Mouse (Mus musculus) embryo, embryonic 11 days (tissue): ENCODE measurements at regions not wholly inside any gene's neighbourhood (a gene's known extent, or its start where the extent isn't known, plus 50 kb on each side); places are given as distances from the start of the nearest gene placed in this dataset.

ENCODE experiments used
- DNase-seq: peaks from one replicate; pipeline ENCODE4 v3.0.0-alpha.2; 2015

GRCm38 (mm10) chr8:36304809-36305208, 539.2 kb downstream of the Gm19410 start:
- no peak for DNase-seq

DNA sequence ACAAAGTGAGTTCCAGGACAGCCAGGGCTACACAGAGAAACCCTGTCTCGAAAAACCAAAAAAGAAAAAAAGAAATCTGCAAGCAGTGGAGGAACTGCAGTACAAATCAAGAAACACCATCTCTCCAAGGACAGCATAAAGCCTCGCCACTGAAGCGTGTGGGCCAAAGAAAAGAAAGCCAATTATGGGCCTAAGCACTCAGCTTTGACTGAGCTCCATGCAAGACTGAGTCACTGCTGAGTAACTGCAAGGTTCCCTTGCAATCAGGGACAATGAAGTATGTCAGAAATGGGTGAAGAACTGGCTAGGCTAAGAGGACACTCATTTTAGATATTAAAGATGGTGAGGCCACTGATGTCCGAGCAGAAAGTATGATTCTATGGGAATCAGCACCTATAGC, 540.7 kb downstream of the Gm19410 start:
- no peak for DNase-seq

DNA sequence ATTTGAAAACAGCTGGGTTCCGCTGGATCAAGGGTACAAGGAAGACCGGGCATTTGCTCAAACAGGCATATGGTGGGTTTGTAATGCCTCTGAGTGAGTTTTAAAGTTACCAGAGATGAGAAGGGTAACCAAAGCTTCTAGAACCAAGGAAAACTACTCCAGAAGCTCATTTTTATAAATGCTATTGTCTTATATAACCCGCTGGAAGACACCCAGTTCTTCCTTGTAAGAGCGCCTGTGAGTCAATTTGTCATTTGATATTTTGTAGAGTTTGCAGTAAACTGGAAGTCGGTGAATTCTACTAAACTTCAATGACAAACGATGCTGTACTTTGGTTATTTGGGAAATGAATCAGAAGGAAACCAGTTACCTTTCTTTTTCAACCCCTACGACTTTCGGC, 541.9 kb downstream of the Gm19410 start:
- no peak for DNase-seq

GRCm38 (mm10) chr8:36308056-36308455, 542.5 kb downstream of the Gm19410 start:
- no peak for DNase-seq

DNA sequence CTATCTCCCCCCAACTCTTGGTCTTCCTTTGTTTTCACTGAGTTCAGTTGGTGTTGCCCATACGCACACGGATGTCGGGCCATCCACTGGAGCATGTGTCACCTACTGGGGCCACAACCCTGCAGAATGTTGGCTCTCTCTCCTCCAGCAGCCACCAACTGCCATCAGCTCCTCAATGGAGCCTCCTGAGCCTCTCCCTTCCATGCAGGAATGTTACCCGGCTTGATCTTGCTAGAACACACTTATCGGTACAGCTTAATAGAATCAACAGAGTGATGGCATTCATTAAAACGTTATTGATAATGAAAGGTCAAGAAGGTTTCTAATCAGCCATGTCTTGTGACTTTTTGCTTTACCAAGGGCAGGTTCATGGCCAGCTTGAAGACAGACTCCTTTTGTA, 543.7 kb downstream of the Gm19410 start:
- no peak for DNase-seq

DNA sequence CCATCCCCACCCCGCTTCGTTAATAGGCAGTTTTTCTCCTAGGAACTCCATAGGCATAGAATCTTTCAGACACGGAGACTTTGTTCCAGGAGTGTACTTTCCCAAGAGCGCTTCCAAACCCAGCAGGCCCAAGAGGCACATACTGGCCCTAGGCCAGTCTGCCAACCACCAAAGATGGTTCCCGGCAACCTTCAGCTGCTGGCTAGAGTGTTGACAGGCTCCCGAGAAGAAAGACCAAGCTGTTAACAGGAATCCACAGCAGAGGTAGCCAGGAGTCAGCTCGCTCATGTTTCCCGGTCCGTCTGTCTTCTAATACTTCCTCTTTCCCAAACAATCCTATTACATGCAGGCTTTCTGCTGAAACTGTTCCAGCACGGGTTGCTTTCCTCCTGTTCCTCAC, 544.4 kb downstream of the Gm19410 start:
- DNase-seq, result no peak

DNA sequence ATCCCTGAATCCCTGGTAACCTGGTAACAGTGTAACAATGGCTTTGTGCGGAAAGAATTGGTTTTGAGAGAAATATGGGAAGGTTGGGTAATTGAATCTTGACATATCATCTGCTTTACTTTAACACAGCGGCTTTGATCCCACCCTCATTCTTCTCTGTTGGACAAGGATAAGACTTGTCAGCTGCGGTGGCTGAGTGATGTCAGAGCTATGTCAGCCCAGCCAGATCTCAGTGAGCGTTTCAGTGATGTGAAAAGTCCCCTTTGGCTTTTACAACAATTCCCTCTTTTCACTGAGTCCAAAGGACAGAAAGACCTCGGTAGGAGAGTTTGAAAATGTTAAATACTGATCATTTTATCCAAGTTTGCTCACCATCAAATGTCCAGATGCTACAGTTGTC, 546.1 kb downstream of the Gm19410 start:
- no peak for DNase-seq

GRCm38 (mm10) chr8:36312963-36313362, 547.4 kb downstream of the Gm19410 start:
- no peak for DNase-seq

GRCm38 (mm10) chr8:36318396-36318795, 552.8 kb downstream of the Gm19410 start:
- DNase-seq, result no peak

- no peak for DNase-seq
These were observed 553.3 kb downstream of the Gm19410 start for GRCm38 (mm10) chr8:36318884-36319283.

- no peak for DNase-seq
These were observed 553.8 kb downstream of the Gm19410 start for GRCm38 (mm10) chr8:36319314-36319959.

GRCm38 (mm10) chr8:36322125-36322524, 556.5 kb downstream of the Gm19410 start:
- DNase-seq, result no peak

DNA sequence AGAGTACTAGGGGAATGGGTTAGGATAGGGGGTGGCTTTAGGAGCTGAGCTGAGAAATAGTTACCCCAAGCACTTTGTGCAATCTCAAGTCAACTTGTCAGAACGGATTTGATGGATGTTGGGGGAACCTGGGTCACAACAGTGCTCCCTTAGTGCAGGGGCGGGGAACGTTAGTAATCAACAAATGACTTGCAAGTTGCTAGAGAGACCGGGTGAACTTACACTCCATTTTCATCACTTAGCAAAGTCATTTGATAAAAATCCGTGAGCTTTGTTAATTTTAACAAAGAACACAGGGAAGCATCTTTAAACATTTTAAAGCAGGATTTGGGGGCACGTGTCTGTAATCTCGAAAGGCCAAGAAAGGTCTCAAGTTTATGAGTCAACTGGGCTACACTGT, 557.0 kb downstream of the Gm19410 start:
- no peak for DNase-seq

- DNase-seq, result no peak
These were observed 573.0 kb downstream of the Gm19410 start for GRCm38 (mm10) chr8:36338628-36339027.

GRCm38 (mm10) chr8:36339449-36339848, 573.9 kb downstream of the Gm19410 start:
- DNase-seq, result no peak

GRCm38 (mm10) chr8:36340454-36340853, 574.9 kb downstream of the Gm19410 start:
- DNase-seq, result no peak

DNA sequence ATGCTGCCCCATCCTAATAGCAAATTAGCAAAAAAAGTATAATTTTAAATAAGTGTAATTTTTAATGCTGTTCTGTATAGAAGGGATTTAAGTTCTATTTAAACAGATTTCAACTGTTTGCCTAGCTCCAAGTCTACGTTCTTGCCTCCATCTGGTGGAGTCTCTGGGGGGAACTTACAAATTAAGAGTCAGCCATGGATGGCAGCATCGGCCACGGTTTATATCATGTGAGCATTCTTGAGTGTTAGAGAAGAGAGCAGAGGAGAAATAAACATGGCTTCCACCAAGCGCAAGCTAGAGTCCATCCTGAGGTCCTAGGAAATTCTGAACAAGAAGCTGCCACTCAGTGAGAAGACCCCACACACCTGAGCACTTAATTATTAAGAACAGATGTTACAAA, 576.4 kb downstream of the Gm19410 start:
- DNase-seq, result peak; percentile 14

- no peak for DNase-seq
These were observed 577.1 kb downstream of the Gm19410 start for GRCm38 (mm10) chr8:36342650-36343049.

DNA sequence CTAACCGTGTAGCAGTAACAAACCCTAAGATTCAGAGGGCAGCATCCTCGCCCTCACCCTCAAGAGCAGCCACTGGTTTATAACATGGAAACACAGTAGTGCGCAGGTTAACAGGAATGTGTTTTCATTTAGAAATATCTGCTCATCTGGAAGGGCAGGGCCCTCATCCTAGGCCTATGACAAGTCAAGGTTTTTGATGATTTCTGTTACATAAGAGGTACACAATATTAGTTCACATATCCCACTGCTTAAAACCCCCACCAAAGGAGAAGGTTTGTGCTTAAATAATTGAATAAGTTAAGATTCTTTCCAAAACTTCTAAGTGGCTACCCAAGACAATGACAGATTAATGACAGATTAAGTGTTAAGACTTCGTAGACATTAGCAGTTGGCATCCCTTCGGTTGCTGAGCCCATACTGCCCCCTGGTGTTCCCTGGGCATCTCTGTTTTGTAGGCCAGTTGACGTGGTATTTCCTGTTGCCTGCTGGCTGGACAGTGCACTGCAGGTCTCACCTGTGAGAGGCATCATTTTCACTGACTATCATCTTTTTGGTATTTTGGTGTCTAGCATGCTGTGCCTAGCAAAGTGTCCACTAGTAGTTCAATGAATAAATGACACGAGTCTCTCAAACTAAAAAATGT, 581.2 kb downstream of the Gm19410 start:
- peak; percentile 83 for DNase-seq

GRCm38 (mm10) chr8:36348067-36348466, 582.5 kb downstream of the Gm19410 start:
- no peak for DNase-seq

GRCm38 (mm10) chr8:36354926-36355325, 589.3 kb downstream of the Gm19410 start:
- peak; percentile 53 for DNase-seq

DNA sequence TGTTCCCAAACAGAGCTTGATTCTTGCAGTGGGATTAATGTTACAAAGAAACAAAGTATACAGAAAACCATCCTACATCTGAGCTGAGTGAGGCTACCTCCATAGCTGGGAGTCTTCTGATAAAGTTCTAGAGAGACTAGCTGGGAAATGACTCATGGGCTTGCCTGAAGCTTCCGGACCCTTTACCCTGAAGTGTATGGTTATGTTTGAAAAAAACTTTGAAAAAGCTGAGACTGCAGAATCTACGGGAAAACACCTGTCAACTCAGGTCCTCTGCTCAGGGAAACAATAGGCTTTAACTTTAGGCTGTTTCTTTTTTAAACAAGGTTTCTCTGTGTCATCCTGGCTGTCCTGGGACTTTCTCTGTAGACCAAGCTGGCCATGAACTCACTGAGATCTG, 593.4 kb downstream of the Gm19410 start:
- no peak for DNase-seq

DNA sequence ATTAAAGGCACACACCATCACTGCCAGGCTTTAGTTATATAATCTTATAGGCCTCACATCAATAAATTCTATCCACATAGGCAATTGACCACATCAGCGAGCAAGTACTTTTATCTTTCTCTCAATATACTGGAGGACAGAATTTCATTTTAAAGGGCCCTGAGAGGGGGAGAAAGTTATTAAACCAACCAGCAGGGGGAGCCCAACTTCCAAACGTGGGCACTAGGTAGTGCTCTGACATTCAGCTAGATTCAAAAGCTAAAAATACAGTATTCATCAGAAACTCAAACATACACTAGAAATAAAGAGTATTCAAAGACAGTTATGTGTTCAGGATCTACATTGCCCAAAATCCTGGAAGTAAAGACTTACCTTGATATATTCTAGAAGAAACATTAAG, 595.7 kb downstream of the Gm19410 start:
- peak; percentile 84 for DNase-seq

GRCm38 (mm10) chr8:36361818-36362217, 596.2 kb downstream of the Gm19410 start:
- no peak for DNase-seq

DNA sequence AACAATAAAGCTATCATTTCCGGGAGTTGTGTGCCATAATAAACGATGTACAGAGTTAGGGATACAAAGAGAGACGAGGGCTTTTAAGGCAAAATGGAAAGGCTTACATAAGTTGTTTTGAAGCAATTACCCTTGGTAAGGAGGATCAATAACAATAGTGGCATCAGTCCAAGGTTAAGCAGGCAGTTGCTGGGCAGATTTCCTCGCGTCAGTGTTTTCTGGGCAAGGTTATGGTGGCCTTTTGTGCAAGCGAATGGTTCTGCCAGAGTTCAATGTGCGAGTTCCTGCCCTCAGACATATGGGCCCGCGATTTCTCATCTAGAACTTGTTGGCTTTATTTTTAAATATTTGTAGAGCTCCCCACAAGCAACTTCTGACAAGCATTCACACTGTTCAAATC, 597.7 kb downstream of the Gm19410 start:
- no peak for DNase-seq
